Mouse (Mus musculus) CH12.LX (cell line): ENCODE data around the gene Ccdc157. TPM values are rescaled to one million over a fixed set of nuclear protein-coding genes. Genes with fewer than 3 reads are reported as not detected.

Source experiments
- DNase-seq: peaks from one replicate; pipeline ENCODE4 v3.0.0-alpha.2; 2013; ENCODE audit errors: extremely low read depth
- H3K27ac ChIP-seq: 2 replicates; pipeline ENCODE4 v1.5.1; 2012; ENCODE audit warnings: low read depth, mild to moderate bottlenecking, control low read depth, moderate library complexity; ENCODE audit not compliant: insufficient read depth
- H3K27me3 ChIP-seq: replicated peaks from 2 replicates; pipeline ENCODE3; 2012; ENCODE audit warnings: inconsistent platforms
- H3K36me3 ChIP-seq, 2 experiments: replicated peaks in 1 of 2; 2 replicates each; pipeline versions ENCODE3 to v1.6.1; 2012; ENCODE audit warnings: inconsistent platforms in 1 of 2, low read length in 1 of 2, mild to moderate bottlenecking in 1 of 2, mixed read lengths in 1 of 2, moderate library complexity in 1 of 2; ENCODE audit not compliant: control insufficient read depth in 1 of 2, insufficient read depth in 1 of 2
- H3K4me1 ChIP-seq, 2 experiments: 2 replicates each; pipeline ENCODE4 v1.6.1; 2012; ENCODE audit warnings: inconsistent platforms in 1 of 2, moderate library complexity in 1 of 2; ENCODE audit not compliant: insufficient read depth in 2 of 2, control insufficient read depth in 1 of 2
- H3K4me2 ChIP-seq: 2 replicates; pipeline ENCODE4 v1.6.1; 2012; ENCODE audit warnings: low read depth, mild to moderate bottlenecking, control low read depth; ENCODE audit not compliant: poor library complexity, insufficient read depth, severe bottlenecking
- H3K4me3 ChIP-seq, 3 experiments: fragments of 150-350 bp in 1 of 3; sonication (generic) in 1 of 3; replicated peaks in 1 of 3; 2 replicates each; pipeline versions ENCODE3 to v1.5.1; 2011 to 2012; ENCODE audit warnings: low read depth in 2 of 3, low read length in 2 of 3, mild to moderate bottlenecking in 2 of 3, moderate library complexity in 2 of 3, control low read depth in 1 of 3, improper control_type of control experiment in 1 of 3, inconsistent platforms in 1 of 3, mixed read lengths in 1 of 3; ENCODE audit not compliant: poor library complexity in 1 of 3
- H3K79me2 ChIP-seq: replicated peaks from 2 replicates; pipeline ENCODE4 v1.6.1; 2012; ENCODE audit warnings: mild to moderate bottlenecking, moderate library complexity; ENCODE audit not compliant: control insufficient read depth, poor library complexity, insufficient read depth, severe bottlenecking; ENCODE audit errors: extremely low read depth
- H3K9ac ChIP-seq: 2 replicates; pipeline ENCODE4 v1.6.1; 2012; ENCODE audit warnings: low read depth, mild to moderate bottlenecking, control low read depth, moderate library complexity; ENCODE audit not compliant: insufficient read depth
- H3K9me3 ChIP-seq: replicated peaks from 2 replicates; pipeline ENCODE3; 2012; ENCODE audit warnings: low read length, inconsistent platforms, mixed read lengths
- CHD1 ChIP-seq: IDR thresholded peaks from 2 replicates; pipeline ENCODE4 v1.6.1; 2012; ENCODE audit warnings: low read depth, low read length, improper control_type of control experiment, inconsistent platforms
- CHD2 ChIP-seq: IDR thresholded peaks from 2 replicates; pipeline ENCODE4 v1.6.1; 2011; ENCODE audit warnings: low read length, improper control_type of control experiment
- CTCF ChIP-seq, 2 experiments: IDR thresholded peaks in 1 of 2; conservative IDR thresholded peaks in 1 of 2; 2 replicates each; pipeline ENCODE4 v1.5.1; 2011 to 2012; ENCODE audit warnings: low read depth in 2 of 2, low read length in 2 of 2, improper control_type of control experiment in 1 of 2, inconsistent platforms in 1 of 2, mild to moderate bottlenecking in 1 of 2, moderate library complexity in 1 of 2
- E2F4 ChIP-seq: IDR thresholded peaks from 2 replicates; pipeline ENCODE4 v1.6.1; 2011; ENCODE audit warnings: low read depth, low read length, improper control_type of control experiment; ENCODE audit not compliant: insufficient replicate concordance
- ELF1 ChIP-seq: IDR thresholded peaks from 2 replicates; pipeline ENCODE4 v1.6.1; 2014; ENCODE audit warnings: low read depth, mild to moderate bottlenecking, inconsistent platforms, low read length, improper control_type of control experiment
- ETS1 ChIP-seq: conservative IDR thresholded peaks from 2 replicates; pipeline ENCODE4 v1.6.1; 2012; ENCODE audit warnings: low read depth, mild to moderate bottlenecking, inconsistent platforms, low read length, improper control_type of control experiment, moderate library complexity
- GABPA ChIP-seq: IDR thresholded peaks from 2 replicates; pipeline ENCODE4 v1.6.1; 2012; ENCODE audit warnings: low read depth, low read length, improper control_type of control experiment, inconsistent platforms; ENCODE audit not compliant: insufficient replicate concordance
- HCFC1 ChIP-seq: IDR thresholded peaks from 2 replicates; pipeline ENCODE4 v1.6.1; 2012; ENCODE audit warnings: low read depth, mild to moderate bottlenecking, inconsistent platforms, low read length, improper control_type of control experiment
- IRF4 ChIP-seq: IDR thresholded peaks from 2 replicates; pipeline ENCODE4 v1.6.1; 2014; ENCODE audit warnings: low read depth, mild to moderate bottlenecking, inconsistent platforms, low read length, improper control_type of control experiment
- JUN ChIP-seq: IDR thresholded peaks from 2 replicates; pipeline ENCODE4 v1.6.1; 2011; ENCODE audit warnings: low read depth, mild to moderate bottlenecking, low read length, improper control_type of control experiment, moderate library complexity; ENCODE audit not compliant: insufficient read depth
- KAT2A ChIP-seq: IDR thresholded peaks from 2 replicates; pipeline ENCODE4 v1.6.1; 2012; ENCODE audit warnings: low read length, improper control_type of control experiment, inconsistent platforms; ENCODE audit not compliant: insufficient replicate concordance
- MAFK ChIP-seq: IDR thresholded peaks from 2 replicates; pipeline ENCODE4 v1.6.1; 2011; ENCODE audit warnings: low read length, improper control_type of control experiment; ENCODE audit not compliant: insufficient replicate concordance
- MAX ChIP-seq: IDR thresholded peaks from 2 replicates; pipeline ENCODE4 v1.6.1; 2011; ENCODE audit warnings: low read length, improper control_type of control experiment
- MAZ ChIP-seq: IDR thresholded peaks from 2 replicates; pipeline ENCODE4 v1.6.1; 2012; ENCODE audit warnings: low read depth, mild to moderate bottlenecking, inconsistent platforms, low read length, improper control_type of control experiment, moderate library complexity
- MEF2A ChIP-seq: IDR thresholded peaks from 2 replicates; pipeline ENCODE4 v1.6.1; 2014; ENCODE audit warnings: low read depth, mild to moderate bottlenecking, inconsistent platforms, low read length, improper control_type of control experiment, borderline replicate concordance
- MXI1 ChIP-seq: IDR thresholded peaks from 2 replicates; pipeline ENCODE4 v1.6.1; 2011; ENCODE audit warnings: mild to moderate bottlenecking, low read depth, low read length, improper control_type of control experiment
- NELFE ChIP-seq: IDR thresholded peaks from 2 replicates; pipeline ENCODE4 v1.6.1; 2011; ENCODE audit warnings: low read depth, low read length, improper control_type of control experiment
- NRF1 ChIP-seq: IDR thresholded peaks from 2 replicates; pipeline ENCODE4 v1.6.1; 2014; ENCODE audit warnings: low read depth, mild to moderate bottlenecking, inconsistent platforms, low read length, improper control_type of control experiment, moderate library complexity
- POLR2A ChIP-seq: IDR thresholded peaks from 2 replicates; pipeline ENCODE4 v1.6.1; 2011; ENCODE audit warnings: low read depth, mild to moderate bottlenecking, improper control_type of control experiment, low read length
- POLR2AphosphoS2 ChIP-seq: IDR thresholded peaks from 2 replicates; pipeline ENCODE4 v1.6.1; 2011; ENCODE audit warnings: low read depth, low read length, improper control_type of control experiment
- RAD21 ChIP-seq: IDR thresholded peaks from 2 replicates; pipeline ENCODE4 v1.6.1; 2011; ENCODE audit warnings: low read depth, mild to moderate bottlenecking, low read length, improper control_type of control experiment, moderate library complexity
- SIN3A ChIP-seq: IDR thresholded peaks from 2 replicates; pipeline ENCODE4 v1.6.1; 2012; ENCODE audit warnings: low read length, improper control_type of control experiment, inconsistent platforms
- SMC3 ChIP-seq: IDR thresholded peaks from 2 replicates; pipeline ENCODE4 v1.6.1; 2011; ENCODE audit warnings: low read depth, low read length, improper control_type of control experiment
- TBP ChIP-seq: conservative IDR thresholded peaks from 2 replicates; pipeline ENCODE4 v1.6.1; 2011; ENCODE audit warnings: low read depth, low read length, improper control_type of control experiment
- TCF12 ChIP-seq: IDR thresholded peaks from 2 replicates; pipeline ENCODE4 v1.6.1; 2014; ENCODE audit warnings: low read depth, mild to moderate bottlenecking, inconsistent platforms, low read length, improper control_type of control experiment
- UBTF ChIP-seq: IDR thresholded peaks from 2 replicates; pipeline ENCODE4 v1.6.1; 2012; ENCODE audit warnings: low read depth, mild to moderate bottlenecking, inconsistent platforms, low read length, improper control_type of control experiment, moderate library complexity
- USF1 ChIP-seq: IDR thresholded peaks from 2 replicates; pipeline ENCODE4 v1.6.1; 2014; ENCODE audit warnings: low read depth, mild to moderate bottlenecking, inconsistent platforms, low read length, improper control_type of control experiment
- USF2 ChIP-seq: conservative IDR thresholded peaks from 2 replicates; pipeline ENCODE4 v1.6.1; 2011; ENCODE audit warnings: low read depth, low read length, improper control_type of control experiment
- ZMIZ1 ChIP-seq: IDR thresholded peaks from 2 replicates; pipeline ENCODE4 v1.6.1; 2012; ENCODE audit warnings: low read depth, mild to moderate bottlenecking, inconsistent platforms, low read length, improper control_type of control experiment
- ZNF384 ChIP-seq: IDR thresholded peaks from 2 replicates; pipeline ENCODE4 v1.6.1; 2012; ENCODE audit warnings: low read depth, low read length, improper control_type of control experiment, inconsistent platforms
- dilution Hi-C: fragments of 300-500 bp; cut with MboI; formaldehyde crosslinking; loops from 2 replicates; pipeline ENCODE4 v1.14.3; 2020; ENCODE audit warnings: low sequenced_read_pairs; ENCODE audit not compliant: extremely low pct_unique_long_range_greater_than_20kb, extremely low pct_ligation_motif_present
- in situ Hi-C: fragments of 300-500 bp; cut with MboI; formaldehyde crosslinking; loops from 3 replicates; pipeline ENCODE4 v1.14.3; 2019; ENCODE audit warnings: low sequenced_read_pairs, low pct_ligation_motif_present, low pct_unique_long_range_greater_than_20kb, mixed read lengths
- polyA plus RNA-seq: library from polyadenylated mRNA; unstranded; fragments of >175 nt; gene quantifications from 2 replicates; pipeline ENCODE4 v1.2.1, GENCODE M21; 2012; ENCODE audit warnings: low read depth; ENCODE audit not compliant: insufficient read length
- total RNA-seq, 2 experiments: library from RNA; depleted of rRNA; stranded (reverse); fragments of 300-350 nt in 1 of 2; fragments of >200 nt in 1 of 2; gene quantifications; 2 replicates each; pipeline ENCODE4 v1.2.3; 2012 to 2014

Ccdc157 gene
- total and polyA plus RNA-seq, 3 experiments, result 2.3 to 4.4 (median 4.0) TPM

DNA sequence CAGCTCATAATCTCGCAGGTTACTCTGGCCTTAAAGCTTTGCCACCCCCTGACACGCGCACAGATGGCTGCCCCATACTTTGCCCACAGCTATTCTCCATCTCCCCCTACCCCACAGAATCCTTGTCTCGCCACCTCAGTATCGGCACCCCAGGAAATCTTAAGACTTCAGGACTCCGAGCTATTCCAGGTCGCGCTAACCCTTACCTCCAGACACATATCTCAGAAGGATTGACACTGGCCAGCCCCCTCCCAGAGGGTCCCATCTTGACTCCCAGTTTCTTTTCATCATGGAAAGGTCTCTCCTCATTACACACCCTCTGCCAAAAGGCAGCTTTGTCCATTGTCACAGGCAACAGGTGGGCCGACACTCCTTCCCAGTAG is 27.2 kb upstream of the Ccdc157 start:
- DNase-seq, result no peak
- Histone ChIP-seq H3K4me1 (peaks cover 10 to 52% of the 10 kb centered on the region in 2 experiments), H3K27me3 (no peaks in the 10 kb centered on the region)
- no peak for TF ChIP-seq UBTF
- 0 out of 2 replicates have a peak, but pooled peaks have one; percentile 7 for TF ChIP-seq TCF12
- no peak for TF ChIP-seq ZMIZ1
- TF ChIP-seq ZNF384, result no peak
- no peak for TF ChIP-seq POLR2AphosphoS2
- TF ChIP-seq, all 38 proteins: peak for 1
- Histone ChIP-seq H3K9me3 (no peaks in the 10 kb centered on the region), H3K36me3 (peaks cover 8 to 49% of the 10 kb centered on the region in 2 experiments), H3K27ac (no peak overlapping the region), H3K9ac (peak overlapping the region; percentile 84), H3K79me2 (peaks cover 15% of the 10 kb centered on the region; the same call in 1 of the 2 replicates), H3K4me3 (peak overlapping the region; percentile 78 to 83 (median 83)), H3K4me2 (peak overlapping the region; percentile 64)
- dilution Hi-C loops, result no loop called here
- in situ Hi-C loops, result no loop called here

DNA sequence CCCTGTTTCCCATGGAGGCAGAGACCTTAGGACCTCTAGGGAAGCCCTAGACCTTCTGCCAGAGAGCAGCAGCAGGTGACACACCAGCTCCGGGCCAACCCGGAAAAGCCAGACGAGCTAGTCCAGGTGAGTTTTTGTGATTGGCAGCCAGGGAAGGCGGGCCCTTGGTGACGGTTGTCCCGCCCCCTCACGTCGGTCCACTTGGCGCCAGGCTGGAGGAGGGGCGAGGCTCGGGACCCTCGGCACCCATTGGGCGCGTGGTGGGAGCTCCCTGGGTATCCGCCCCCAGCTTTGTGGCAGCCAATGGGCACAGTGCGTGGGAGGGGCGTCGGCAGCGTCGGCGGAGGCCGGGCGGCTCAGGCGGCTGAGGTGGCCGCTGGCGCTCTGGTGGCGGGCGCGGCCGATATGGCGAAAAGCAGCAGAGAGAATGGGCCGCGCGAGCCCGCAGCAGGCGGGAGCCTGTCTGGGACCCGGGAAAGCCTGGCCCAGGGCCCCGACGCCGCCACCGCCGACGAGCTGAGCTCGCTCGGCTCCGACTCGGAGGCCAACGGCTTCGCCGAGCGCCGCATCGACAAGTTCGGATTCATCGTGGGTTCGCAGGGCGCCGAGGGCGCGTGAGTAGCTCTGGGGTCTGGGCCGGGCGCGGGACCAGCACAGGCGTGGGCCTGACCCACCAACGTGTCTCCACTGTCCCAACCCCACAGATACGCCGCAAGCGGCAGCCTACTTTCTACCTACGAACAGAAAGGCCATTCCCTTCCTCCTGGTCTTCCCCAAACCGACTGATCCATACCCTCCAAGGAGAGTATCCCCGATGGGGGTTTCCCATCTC is 26.6 kb upstream of the Ccdc157 start, which contains the start of gene Tbc1d10a:
Gene Tbc1d10a, plus strand, starts transcription at position 304 of the 832 bp plus-strand sequence.
- H3K27me3 ChIP-seq, result no peaks in the 10 kb centered on the region
- H3K79me2 ChIP-seq, result peaks cover 15% of the 10 kb centered on the region; the same call in 1 of the 2 replicates
- H3K9ac ChIP-seq, result peak within 1 kb of the TSS; percentile 84
- in situ Hi-C loops, result no loop called here
- H3K4me3 ChIP-seq, result peak within 1 kb of the TSS; percentile 78 to 83 (median 83)
- no peak within 1 kb of the TSS for H3K27ac ChIP-seq
- H3K4me2 ChIP-seq, result peak within 1 kb of the TSS; percentile 68
- dilution Hi-C loops, result no loop called here
- H3K36me3 ChIP-seq, result peaks cover 13 to 51% of the 10 kb centered on the region in 2 experiments
- DNase-seq, result peak; percentile 99
- H3K4me1 ChIP-seq, result peaks cover 10 to 46% of the 10 kb centered on the region in 2 experiments
- no peaks in the 10 kb centered on the region for H3K9me3 ChIP-seq
- no peak; the same call in none of the 2 replicates for TF ChIP-seq SIN3A
- peak; percentile 80; the same call in 1 of the 2 replicates for TF ChIP-seq ZMIZ1
- TF ChIP-seq CHD2, result peak; percentile 86
- no peak for TF ChIP-seq GABPA
- TF ChIP-seq NRF1, result 0 out of 2 replicates have a peak, but pooled peaks have one; percentile 29
- TF ChIP-seq HCFC1, result peak; percentile 58
- TF ChIP-seq MAFK, result no peak
- TF ChIP-seq RAD21, result no peak; the same call in 1 of the 2 replicates
- no peak for TF ChIP-seq JUN
- TF ChIP-seq POLR2A, result peak; percentile 88
- 0 out of 4 replicates have a peak, but pooled peaks of 1 of the 2 experiments have one; percentile 4 for TF ChIP-seq CTCF (conservative IDR thresholded peaks at IDR 0.05 in 1 of 2, IDR thresholded peaks at IDR 0.05 in 1 of 2; ENCODE audit: low read depth in 2 of 2, low read length in 2 of 2)
- no peak for TF ChIP-seq MAZ
- TF ChIP-seq IRF4, result 0 out of 2 replicates have a peak, but pooled peaks have one; percentile 1
- peak; percentile 18 for TF ChIP-seq USF1
- no peak for TF ChIP-seq CHD1
- TF ChIP-seq NELFE, result peak; percentile 83
- no peak for TF ChIP-seq MEF2A
- peak; percentile 54 for TF ChIP-seq MXI1
- no peak for TF ChIP-seq ETS1
- TF ChIP-seq ELF1, result peak; percentile 96
- no peak for TF ChIP-seq UBTF
- 0 out of 2 replicates have a peak, but pooled peaks have one; percentile 17 for TF ChIP-seq TBP
- peak; percentile 2; the same call in 1 of the 2 replicates for TF ChIP-seq SMC3
- TF ChIP-seq USF2, result no peak
- TF ChIP-seq E2F4, result peak; percentile 69; the same call in 1 of the 2 replicates
- TF ChIP-seq MAX, result peak; percentile 68; the same call in 1 of the 2 replicates
- TF ChIP-seq KAT2A, result no peak
